Mouse (Mus musculus) ES-Bruce4 (cell line): ENCODE data around the gene Gpsm1.

Experiments
- CTCF ChIP-seq: IDR thresholded peaks from one replicate; pipeline ENCODE4 v1.8.1; 2011; ENCODE audit warnings: low read depth, low read length
- POLR2A ChIP-seq: IDR thresholded peaks from one replicate; pipeline ENCODE4 v1.8.1; 2011; ENCODE audit warnings: low read length; ENCODE audit not compliant: insufficient read depth

DNA sequence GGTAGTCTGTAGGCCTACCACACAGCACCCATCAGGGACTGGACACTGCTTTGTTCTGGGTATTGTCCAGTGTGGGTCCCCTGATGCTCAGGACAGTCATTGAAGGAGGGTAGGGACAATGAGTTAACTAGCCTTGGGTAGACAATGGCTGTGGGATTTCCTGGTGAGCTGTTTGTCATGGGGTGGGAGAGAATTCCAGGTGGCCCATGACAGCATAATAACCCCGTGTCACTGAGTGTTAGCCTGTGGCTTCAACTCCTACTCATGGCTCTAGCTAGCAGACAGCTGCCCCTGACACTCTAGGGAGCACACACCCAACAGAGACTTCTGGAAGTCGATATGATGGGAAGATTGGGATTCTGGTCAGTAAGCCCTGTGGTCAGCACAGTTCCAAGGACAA is 20.9 kb upstream of the Gpsm1 start, which contains the start of gene Ccdc187:
- TF ChIP-seq POLR2A (no peak), CTCF (no peak)
